Mouse (Mus musculus) left cerebral cortex, adult 9 months (tissue): Measurements from ENCODE around the gene Ski.

Experiments used
- DNase-seq, 2 experiments: peaks; one replicate each; pipeline ENCODE4 v3.0.0; 2022; ENCODE audit warnings: low spot score in 2 of 2

Ski gene

DNA sequence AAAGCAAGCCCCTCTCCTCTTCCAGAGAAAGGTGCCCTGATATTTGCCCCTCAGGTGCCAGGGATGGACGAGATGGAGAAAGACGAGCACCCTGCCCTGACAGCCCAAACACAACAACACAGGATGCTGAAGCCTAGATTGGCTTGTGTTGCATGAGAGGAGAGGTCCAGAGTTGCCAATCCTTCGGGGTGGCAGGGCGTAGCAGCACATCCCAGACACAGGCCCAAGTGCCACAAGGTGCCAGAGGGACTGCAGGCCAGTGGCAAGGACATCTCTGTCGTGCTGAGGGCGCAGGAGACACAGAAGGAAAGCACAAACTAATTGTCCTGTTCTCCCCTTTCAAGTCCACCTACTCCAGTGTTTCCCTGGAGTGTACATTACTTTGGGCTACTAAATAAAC is 8.2 kb downstream of the Ski start:
- DNase-seq = no peak

DNA sequence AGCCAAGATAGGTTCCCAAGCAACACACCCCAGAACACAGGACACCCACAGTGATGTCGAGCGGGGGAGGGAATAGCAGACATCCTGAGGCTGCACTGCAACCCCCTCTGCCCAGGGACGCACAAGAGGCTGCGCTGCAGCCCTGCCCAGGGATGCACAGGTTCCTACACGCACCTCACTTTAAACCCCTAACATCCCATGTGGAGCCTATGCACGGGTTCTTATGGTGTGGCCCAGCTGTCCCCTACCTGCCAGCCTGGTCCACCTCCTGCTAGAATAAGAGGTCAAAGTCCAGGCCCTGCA is 8.7 kb downstream of the Ski start:
- DNase-seq = no peak

DNA sequence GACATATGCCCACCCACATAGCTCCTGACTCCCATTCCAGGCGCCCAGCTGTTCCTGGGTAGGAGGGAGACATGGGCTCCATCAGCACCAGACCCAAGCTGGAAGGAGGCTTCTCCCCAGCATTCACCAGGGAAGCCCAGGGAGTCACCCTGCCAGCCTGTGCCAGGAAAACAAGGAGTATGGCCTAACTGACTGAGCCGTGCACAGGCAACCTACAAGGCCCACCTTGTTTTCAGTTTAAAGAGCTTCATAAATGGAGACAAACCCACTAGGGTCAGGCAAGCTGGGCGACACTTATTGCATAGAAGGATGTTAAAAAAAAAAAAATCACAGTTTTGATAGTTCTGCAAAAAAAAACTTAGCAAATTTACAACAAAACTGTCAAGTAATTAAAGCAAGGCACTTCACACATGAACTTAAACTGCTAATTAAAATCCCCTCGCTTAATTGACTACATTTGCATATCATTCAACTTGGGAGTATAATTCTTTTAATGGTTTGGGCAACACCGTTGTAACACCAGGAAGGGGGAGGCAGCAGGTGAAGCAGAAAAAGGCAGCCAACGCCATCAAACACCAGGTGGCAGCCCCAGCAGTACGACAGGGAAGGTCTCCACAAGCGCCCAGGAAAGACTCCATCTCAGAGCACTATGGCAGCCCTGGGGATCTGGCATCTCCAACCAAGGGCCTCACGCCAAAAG is 9.2 kb downstream of the Ski start:
- peak in 1 of 2 experiments; percentile 45 for DNase-seq

DNA sequence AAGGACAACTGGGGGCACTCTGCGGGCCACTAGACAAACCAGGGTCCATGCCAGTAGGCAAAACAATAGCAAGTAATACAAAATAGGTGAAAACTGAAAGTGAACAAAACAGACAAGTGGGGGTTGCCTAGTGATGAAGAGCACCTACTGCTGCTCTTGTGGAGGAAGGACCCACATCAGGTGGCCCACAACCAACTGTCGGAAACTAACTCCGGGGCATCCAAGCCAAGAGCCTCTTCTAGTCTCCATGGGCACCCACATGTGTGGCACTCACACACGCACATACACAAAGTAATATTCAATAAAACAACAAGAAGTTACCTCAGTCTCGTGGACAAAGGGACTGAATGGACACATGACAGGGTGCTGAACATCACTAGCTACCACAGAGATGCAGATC is 12.9 kb downstream of the Ski start:
- no peak for DNase-seq

DNA sequence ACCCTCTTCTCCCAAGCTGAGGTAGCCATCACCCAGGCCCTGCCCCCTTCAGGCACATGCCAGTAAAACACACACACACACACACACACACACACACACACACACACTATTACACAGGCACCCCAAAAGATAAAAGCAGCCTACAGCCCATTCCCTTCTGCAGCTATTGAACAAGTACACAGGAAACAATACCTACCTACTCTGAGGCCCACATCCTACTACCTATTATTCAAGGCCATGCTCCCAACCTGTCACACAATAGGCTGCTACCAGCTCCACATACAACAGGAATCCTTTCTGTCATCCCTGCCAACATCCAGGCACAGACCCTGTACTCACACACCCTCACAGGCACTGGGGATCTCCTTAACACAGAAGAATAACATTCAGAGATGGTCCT is 13.3 kb downstream of the Ski start:
- DNase-seq = no peak

DNA sequence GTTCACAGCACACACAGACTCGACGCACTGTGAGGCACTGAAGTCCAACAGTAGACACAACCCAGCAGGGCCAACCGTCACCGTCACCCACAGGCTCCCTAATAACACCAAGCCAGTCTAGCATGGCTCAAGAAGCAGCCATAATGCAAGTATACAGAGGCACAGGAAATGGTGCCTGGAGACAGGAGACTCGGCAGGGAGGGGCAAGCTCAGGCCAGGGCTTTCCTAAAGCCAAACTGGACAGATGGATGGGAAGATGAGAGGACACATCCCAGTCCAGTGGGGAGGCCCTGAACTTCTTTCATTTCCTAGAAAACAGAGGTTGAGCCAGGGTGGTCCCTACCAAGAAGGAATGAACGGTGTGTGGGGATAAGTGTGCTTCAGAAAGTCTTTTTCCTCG is 13.8 kb downstream of the Ski start:
- DNase-seq = no peak

DNA sequence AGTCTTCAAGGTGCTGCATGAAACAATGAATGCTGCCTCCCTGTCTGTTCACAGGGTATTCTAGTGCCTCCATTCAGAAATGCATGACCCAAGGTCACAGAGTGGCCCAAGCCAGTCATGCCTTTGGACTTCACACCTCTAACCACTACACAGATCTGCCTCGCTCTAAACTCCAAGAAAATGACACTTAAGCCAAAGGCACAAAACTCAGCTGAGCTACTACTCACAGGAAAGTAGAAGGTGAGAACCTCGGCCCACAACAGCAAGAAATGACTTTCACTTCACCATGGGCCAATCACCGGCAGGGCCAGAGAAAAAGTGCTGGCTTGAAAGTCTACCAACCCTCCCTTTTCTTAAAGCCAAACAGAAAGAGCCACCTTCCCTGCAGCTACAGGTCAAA is 14.6 kb downstream of the Ski start:
- DNase-seq = no peak

DNA sequence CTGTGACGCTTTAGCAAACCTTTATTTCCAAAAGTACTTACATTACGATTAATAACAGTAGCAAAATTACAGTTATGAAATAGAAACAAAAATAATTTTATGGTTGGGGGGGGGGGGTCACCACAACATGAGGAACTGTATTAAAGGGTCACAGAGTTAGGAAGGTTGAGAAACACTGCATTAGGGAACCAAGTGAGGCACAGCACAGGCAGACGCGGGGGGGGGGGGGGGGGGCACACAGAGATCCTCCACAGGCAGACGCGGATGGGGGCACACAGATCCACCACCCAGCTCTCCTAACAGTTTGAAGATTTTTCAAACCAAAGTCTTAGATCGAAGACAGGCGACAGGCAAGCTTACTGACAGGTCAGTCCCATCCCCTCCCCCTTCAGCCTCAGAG is 15.9 kb downstream of the Ski start:
- no peak for DNase-seq

DNA sequence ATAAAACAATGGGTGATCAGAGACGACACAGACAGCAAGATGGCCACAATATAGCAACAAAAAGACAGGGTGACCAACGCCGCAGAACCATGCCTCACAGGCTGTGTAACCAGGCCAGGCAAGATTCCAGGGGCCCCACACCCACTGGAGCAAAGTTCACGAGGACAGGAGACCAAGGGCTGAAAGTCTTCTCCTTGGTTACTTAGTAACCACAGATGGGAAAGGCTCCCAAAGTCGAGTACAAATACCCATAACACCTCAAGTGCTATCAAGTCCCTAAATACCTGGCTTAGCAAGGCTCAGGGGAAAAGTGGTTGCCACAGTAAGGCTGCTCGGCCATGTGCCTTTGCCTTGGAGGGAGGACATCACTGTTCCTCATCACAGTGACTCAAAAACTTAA is 16.5 kb downstream of the Ski start:
- DNase-seq = no peak

DNA sequence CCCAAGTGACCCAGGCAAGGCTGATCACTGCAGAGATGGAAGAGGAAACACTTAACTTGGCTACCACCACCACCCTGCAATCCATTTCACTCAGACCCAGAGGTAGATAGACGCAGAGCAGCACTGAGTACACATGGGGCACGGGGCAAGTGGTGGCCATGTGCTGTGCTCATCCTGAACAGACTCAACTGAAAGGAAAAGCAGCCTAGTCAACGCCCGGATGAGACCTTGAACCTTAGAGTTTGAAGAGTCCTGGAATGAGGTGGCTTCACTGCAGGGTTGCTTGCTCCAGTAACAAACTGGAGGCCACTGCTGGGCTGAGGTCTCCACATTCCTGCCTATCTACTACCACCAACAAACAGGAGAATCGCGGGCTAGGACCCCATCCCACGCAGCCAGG is 20.6 kb downstream of the Ski start:
- DNase-seq = no peak

DNA sequence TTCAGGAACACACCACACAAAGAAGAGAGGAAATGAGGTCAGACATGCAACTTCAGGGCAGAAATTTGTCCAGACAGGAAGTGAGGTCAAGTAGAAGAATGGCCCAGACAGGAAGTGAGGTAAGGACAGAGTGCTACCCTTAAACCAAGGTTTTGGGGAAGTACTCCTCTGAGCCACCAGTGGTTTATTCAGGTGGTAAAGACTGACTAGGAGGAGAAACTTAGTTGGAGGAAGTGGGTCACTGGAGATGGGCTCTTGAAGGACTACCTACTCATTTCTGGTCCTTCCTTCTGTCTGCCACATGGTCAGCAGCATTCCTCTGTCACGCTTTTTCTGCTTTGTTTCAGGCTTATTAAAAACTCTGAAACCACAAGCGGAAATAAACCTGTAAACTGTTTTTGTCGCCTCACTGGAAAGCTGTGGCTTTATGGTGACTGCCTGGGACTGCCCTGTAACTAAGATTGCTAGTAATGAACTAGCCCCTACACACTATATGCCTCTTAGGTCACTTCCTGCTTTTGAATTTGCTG is 21.5 kb downstream of the Ski start:
- DNase-seq = no peak

DNA sequence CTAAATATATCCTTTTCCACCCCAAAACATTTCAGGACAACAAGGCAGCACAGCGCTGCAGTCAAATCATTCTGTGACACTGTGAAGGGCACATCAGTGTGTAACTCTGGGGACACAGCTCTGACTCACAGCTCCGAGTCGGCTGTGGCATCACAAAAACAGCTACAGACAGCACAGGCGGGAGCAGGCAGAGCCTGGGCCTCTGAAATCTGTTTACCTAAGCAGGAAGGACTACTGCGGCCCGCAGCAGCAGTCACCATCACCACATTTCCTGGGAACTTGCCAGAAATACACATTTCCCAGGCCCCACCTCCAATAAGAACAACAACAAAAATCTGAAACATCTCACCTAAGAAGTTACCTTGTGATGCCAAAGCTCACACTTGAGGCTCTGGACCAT is 24.7 kb downstream of the Ski start:
- no peak for DNase-seq

DNA sequence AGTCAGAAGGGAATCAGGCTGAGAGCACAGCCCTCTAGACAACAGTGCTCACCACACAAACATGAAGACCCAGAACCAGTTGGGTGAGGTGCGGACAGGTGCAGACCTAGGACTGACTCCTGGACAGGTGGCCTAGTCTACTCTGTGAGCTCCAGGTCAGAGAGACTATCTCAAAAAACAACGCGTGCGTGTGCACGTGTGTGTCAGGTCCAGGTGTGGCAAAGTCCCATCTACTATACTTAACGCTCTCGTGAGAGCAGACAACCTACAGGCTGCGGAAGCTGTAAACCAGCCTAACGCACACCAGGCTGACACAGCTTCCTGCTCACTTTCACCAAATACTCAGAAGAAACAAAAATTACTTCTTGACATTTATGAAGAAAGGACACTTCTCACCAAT is 27.2 kb downstream of the Ski start:
- DNase-seq = no peak

DNA sequence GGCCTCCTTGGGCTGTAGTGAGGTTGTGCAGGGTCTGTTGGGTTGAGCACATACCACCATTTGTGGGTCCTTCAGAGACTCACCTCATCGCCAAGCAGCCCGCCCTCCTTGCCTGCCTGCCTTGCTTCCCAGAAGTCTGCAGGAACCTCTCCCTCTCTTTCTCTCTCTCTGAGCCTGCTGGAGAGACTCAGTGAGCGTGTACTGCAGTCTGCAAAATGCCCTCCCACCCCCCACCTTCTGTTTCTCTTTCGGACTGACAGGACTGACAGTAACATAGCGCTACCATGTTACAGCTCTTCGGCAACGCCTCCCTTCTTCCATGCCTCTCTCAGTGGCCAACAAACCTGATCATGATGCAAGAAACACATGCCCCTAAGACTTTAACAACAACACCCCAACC is 32.1 kb downstream of the Ski start:
- no peak for DNase-seq

DNA sequence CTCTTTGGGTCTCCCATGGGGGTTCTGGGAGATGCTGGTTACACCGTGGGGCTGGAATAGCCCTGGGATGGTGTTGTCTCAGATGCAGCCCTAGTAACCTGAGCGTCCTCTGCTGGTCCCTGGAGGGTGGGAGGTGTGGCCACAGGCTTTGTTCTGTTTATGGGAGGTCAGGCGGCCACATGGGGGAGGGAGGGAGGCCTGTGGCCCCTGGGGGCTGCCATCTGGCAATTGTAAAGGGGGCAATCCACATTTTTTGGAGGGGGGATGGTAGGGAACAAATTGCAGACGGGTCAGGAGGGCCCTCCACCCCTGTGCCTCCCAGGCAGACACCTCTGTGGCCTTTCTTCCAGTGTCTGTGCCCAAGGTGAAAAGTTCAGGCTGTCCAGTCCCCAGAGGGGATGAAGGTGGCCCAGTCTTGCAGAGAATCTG is 32.7 kb downstream of the Ski start:
- no peak for DNase-seq

DNA sequence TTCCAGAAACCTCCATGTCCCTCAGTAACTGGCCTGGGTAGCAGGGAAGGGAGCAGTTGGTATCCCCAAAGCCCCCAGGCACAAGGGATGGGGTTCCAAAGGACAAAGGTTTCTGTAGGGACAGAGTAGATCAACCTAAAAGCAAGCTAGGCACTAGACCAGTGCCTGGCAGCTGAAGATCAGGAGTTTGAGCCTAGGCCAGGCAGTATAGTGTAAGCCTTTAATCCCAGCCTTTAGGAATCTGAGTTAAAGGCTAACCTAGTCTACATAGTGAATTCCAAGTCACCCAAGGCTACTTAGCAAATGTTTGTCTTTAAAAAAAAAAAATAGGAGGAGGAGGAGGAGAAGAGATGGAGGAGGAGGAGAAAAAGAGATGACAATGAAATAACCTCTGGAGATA is 33.6 kb downstream of the Ski start:
- DNase-seq = no peak

DNA sequence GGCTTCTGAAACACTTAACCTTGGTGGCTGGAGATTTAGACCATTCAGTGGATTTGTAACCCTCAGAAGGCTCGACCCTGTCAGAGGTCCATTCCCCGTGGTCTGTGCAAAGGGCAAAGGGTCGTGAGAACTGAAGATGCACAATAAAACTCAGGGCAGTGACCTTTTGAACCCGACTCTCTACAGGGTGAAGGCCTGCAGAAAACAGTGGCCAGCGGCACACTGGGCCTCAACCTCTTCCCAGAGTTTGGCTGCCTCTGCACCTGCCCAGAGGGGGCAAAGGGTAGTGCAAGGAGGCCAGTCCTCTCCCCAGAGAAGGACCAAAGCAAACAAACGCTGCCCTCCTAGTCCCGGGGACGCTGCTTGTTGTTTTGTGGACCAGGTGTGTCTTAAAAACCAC is 34.1 kb downstream of the Ski start:
- no peak for DNase-seq

DNA sequence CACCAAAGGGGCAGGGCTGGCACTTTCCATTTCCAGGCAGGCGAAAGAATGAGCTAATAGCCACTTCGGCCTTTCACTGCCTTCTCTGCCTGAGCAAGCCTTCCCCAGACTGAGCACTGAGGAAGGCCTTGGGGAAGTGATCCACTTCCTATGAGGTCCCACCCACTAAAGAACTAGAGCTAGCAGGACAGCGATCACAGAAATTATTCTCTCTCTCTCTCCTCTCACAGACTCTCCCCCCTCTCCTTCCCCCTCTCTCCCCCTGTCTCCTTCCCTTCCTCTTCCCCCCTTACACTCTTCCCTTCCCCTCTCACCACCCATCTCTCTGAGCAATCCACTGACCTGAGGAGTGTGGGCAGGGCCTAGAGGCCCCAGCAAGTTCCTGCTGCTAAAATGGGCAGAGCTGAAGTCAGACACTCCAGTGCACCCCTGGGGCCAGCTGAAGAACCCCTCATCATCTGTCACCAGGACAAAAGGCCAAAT is 35.2 kb downstream of the Ski start:
- no peak for DNase-seq

DNA sequence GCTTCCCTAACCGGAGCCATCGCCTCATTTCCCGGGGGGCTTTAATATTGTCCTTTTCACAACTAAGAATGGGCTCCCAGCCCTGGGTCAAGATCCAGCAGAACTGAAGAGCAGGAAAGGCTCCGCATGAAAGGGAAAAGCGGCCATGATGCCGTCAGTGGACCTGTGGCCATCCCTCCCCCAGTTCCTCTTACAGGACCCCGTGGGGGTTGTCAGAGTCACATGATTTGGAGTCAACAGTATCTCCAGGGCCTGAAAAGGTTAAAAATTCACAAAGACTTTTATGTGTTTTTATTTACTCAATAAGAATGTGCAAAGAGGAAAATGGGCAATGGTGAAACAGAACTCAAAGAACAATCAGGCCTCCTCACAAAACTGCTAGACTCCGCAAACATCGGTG is 36.5 kb downstream of the Ski start:
- DNase-seq = no peak

DNA sequence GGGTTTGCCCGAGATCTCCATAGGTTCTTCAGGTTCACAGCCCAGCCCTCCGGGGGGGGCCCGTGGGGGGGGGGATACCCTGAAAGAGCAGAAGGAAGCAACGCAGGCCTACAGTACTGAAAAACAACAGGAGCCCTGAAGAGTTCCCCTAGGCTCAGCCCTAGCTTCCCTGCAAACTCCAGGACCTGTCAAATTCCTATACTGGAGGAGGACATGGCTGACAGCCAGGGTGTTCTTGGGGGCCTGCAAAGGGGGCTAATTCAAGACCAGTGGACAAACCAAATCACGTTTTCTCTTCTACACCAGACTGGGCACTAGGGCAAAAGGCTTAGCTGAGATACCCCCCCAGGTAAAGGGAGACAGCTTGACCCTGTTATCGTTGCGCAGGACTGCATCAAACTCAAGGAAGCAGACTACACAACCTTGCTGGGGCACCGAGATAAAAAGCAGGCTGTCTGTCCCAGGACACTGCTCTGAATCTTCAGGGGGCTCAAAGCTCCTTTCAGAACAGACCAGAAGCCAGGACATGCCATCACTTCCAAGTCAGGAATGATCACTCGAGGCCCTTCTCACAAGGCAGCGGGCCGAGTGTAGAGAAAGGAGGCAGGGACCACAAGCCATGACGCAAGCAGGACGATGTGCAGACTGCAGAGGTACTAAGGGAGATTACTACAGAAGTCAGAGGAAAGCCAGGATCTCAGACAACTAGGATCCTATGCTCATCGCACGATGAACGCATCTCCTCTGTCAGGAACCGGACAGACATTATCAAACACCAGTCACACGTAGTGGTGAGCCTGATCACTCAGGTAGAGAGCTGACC is 37.9 kb downstream of the Ski start:
- DNase-seq = no peak

DNA sequence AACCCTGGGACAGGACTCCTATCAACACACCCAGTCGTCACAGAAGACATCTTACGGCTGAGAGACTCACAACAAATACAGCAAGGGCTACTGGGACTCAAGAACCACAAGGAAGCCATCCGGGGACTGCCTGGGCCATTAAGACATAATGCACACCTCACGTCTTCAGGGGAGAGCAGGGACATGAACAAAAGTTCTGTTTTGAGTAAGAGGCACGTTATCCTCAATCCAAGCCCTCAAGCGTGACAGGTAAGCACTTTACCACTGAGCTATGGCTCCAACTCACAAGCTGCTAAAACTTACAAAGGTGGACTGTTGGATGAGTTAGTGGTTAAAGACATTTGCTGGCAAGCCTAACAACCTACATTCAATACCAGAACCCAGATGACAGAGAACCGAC is 39.2 kb downstream of the Ski start:
- no peak for DNase-seq

DNA sequence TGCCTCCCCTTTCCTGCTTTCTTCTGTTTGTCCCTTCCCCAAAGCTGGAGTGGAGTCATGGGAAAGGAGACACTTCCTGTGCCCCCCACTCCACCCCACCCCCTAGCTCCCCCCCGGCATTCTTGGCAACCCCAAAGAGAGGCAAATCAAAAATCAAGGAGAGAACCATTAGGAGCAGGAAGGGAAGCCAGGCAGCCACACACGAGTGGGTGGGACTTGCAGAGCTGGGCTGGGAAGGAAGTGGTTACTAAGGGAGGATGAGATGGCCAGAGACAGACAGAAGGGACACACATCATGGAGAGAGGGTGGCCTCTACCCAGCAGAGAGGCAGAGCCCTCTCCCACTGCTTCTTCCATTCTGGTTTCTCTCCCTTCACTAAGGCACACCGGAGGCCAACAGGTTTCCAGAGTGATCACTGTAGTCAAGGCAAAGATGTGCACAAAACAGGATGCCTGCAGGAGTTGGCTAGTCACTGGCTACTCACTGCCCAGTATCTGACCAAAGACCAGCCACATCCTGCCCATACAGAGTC is 43.3 kb downstream of the Ski start:
- DNase-seq = no peak

DNA sequence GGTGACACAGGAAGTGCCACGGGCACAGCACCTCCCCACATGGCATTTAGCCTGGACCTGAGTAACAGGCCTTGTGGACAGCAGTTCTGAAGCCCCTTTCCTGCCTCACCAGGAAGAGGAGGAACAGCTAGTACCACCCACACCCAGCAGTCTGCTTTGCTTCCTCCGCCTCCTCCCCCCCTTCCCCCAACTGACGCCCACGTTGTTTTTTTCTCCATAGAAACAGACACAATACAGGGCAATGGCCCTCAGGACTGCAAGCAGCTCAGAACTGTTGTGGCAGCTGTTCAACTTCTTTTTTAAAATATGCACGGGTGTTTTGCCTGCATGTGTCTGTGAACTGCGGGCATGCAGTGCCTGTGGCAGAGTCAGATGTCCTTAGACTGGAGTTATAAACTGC is 44.1 kb downstream of the Ski start:
- DNase-seq = peak in 1 of 2 experiments; percentile 55
